Mouse (Mus musculus) embryonic fibroblast, embryonic 13.5 days (primary cell): Measurements from ENCODE around the gene Slc38a3.

ENCODE experiments used
- CTCF ChIP-seq: IDR thresholded peaks from 2 replicates; pipeline ENCODE4 v1.5.1; 2011; ENCODE audit warnings: mild to moderate bottlenecking, control low read depth, low read length, moderate library complexity, borderline replicate concordance; ENCODE audit not compliant: insufficient read depth
- POLR2A ChIP-seq: IDR thresholded peaks from 2 replicates; pipeline ENCODE4 v1.6.1; 2011; ENCODE audit warnings: low read depth, mild to moderate bottlenecking, control low read depth, low read length, moderate library complexity

DNA sequence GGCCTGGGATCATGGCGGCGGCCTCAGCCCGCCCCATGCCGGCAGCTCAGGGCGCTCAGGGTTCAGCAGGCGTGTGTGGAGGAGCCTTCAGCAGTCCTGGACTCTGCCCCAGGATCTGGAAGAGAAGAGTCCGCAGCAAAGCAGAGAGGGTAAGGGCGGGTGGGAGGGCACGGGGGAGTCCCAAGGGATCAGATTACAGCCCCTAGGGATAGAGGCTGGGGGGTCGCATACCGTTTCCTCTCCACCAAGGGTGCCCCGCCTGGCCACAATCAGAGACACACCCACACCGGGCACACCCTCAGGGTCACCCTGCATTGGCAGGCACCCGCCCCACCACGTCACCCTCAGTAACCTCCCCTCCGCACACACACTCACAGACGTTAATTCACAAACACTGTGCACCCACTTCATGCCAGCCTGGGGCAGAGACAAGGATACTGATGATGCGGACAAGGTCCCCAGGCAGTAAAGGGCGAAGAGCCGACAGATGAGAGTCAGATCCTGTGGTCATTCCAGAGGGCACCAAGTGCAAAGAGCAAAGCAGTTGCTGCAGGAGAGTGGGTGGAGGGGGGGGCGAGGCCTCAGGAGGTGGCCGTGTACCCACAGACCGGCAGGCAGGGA, 64.2 kb downstream of the Slc38a3 start:
- TF ChIP-seq CTCF (no peak), POLR2A (no peak)
